Mouse (Mus musculus) limb, embryonic 11.5 days (tissue): ENCODE measurements around the gene Neurl1a. TPM values are rescaled to one million over a fixed set of nuclear protein-coding genes. Genes with fewer than 3 reads are reported as not detected.

Source experiments
- ATAC-seq: fragments of 200-750 bp; cut with Nextera tagmentation; 2 replicates; pipeline ENCODE4 v1.8.0; 2017; ENCODE audit warnings: low read depth; ENCODE audit not compliant: insufficient number of reproducible peaks, low FRiP score, low TSS enrichment
- DNase-seq: peaks from one replicate; pipeline ENCODE4 v3.0.0-alpha.2; 2015; ENCODE audit warnings: low spot score
- H3K27ac ChIP-seq: fragments of 300-500 bp; sonication (generic); replicated peaks from 2 replicates; pipeline ENCODE4 v1.5.1; 2014; ENCODE audit warnings: low read depth, mild to moderate bottlenecking, low read length
- H3K27me3 ChIP-seq: fragments of 300-500 bp; sonication (generic); 2 replicates; pipeline ENCODE4 v1.6.1; 2014; ENCODE audit warnings: mild to moderate bottlenecking, low read length, mixed read lengths; ENCODE audit not compliant: control insufficient read depth, insufficient read depth
- H3K36me3 ChIP-seq: fragments of 300-500 bp; sonication (generic); 2 replicates; pipeline ENCODE4 v1.6.1; 2014; ENCODE audit warnings: mild to moderate bottlenecking, low read length, moderate library complexity, mixed read lengths; ENCODE audit not compliant: control insufficient read depth, insufficient read depth
- H3K4me1 ChIP-seq: fragments of 300-500 bp; sonication (generic); 2 replicates; pipeline ENCODE4 v1.6.1; 2014; ENCODE audit warnings: low read length, mixed read lengths; ENCODE audit not compliant: control insufficient read depth, insufficient read depth
- H3K4me2 ChIP-seq: fragments of 300-500 bp; sonication (generic); 2 replicates; pipeline ENCODE4 v1.6.1; 2014; ENCODE audit warnings: low read depth, mild to moderate bottlenecking, moderate library complexity; ENCODE audit not compliant: severe bottlenecking
- H3K4me3 ChIP-seq: fragments of 300-500 bp; sonication (generic); 2 replicates; pipeline ENCODE4 v1.5.1; 2014; ENCODE audit warnings: low read depth, low read length
- H3K9ac ChIP-seq: fragments of 300-500 bp; sonication (generic); 2 replicates; pipeline ENCODE4 v1.6.1; 2014; ENCODE audit warnings: mild to moderate bottlenecking, low read length
- H3K9me3 ChIP-seq: fragments of 300-500 bp; sonication (generic); 2 replicates; pipeline ENCODE4 v1.6.1; 2016; ENCODE audit warnings: low read length; ENCODE audit not compliant: control insufficient read depth
- whole genome bisulfite sequencing: fragments of 180-500 bp; shearing (Covaris S2); extraction: QIAGEN DNeasy Blood & Tissue Kit; methylation state at CpG from one replicate; pipeline ENCODE4 v1.1.7; 2014; 5-methylcytosine and 5-hydroxymethylcytosine counted together
- polyA plus RNA-seq: library from polyadenylated mRNA; unstranded; fragments of >200 nt; fragmentation: Nextera tagmentation; extraction: Ambion mirVana; gene quantifications from 2 replicates; pipeline ENCODE4 v1.2.1, GENCODE M21; 2014

Neurl1a gene
- polyA plus RNA-seq, 1 experiment from 2014 or later: 5.0 TPM

- no peak overlapping the region for H3K27ac ChIP-seq
- no peaks in the 10 kb centered on the region for H3K9me3 ChIP-seq
- H3K4me2 ChIP-seq: no peak overlapping the region
- H3K4me3 ChIP-seq: no peak overlapping the region
- 83% methylated on average over 7 of the region's 7 CpGs for WGBS
- ATAC-seq (no peak), DNase-seq (no peak)
- peaks cover 15% of the 10 kb centered on the region for H3K27me3 ChIP-seq
- H3K36me3 ChIP-seq: no peaks in the 10 kb centered on the region
- H3K9ac ChIP-seq: no peak overlapping the region
- peaks cover 13% of the 10 kb centered on the region; the same call in 1 of the 2 replicates for H3K4me1 ChIP-seq
Measured at GRCm38 (mm10) chr19:47248296-47248695, 69.7 kb downstream of the Neurl1a start.

- no peak overlapping the region for H3K4me3 ChIP-seq
- H3K27me3 ChIP-seq: peaks cover 22% of the 10 kb centered on the region
- no peak overlapping the region for H3K4me2 ChIP-seq
- WGBS: 66% methylated on average over 16 of the region's 16 CpGs
- DNase-seq (peak; percentile 37), ATAC-seq (no peak)
- H3K36me3 ChIP-seq: no peaks in the 10 kb centered on the region
- no peak overlapping the region for H3K9ac ChIP-seq
- no peak overlapping the region for H3K27ac ChIP-seq
- peaks cover 15% of the 10 kb centered on the region; the same call in 1 of the 2 replicates for H3K4me1 ChIP-seq
- no peaks in the 10 kb centered on the region for H3K9me3 ChIP-seq
Measured at GRCm38 (mm10) chr19:47248906-47249568, 70.4 kb downstream of the Neurl1a start.

- WGBS: 79% methylated on average over 6 of the region's 6 CpGs
- Histone ChIP-seq H3K36me3 (no peaks in the 10 kb centered on the region), H3K9ac (no peak overlapping the region), H3K27ac (no peak overlapping the region), H3K9me3 (no peaks in the 10 kb centered on the region), H3K27me3 (peaks cover 23% of the 10 kb centered on the region), H3K4me1 (peaks cover 15% of the 10 kb centered on the region; the same call in 1 of the 2 replicates), H3K4me2 (no peak overlapping the region), H3K4me3 (no peak overlapping the region)
- no peak for DNase-seq
- no peak for ATAC-seq
Measured at GRCm38 (mm10) chr19:47250931-47251330, 72.3 kb downstream of the Neurl1a start.

GRCm38 (mm10) chr19:47253053-47253628 lies 74.5 kb downstream of the Neurl1a start:
- WGBS: 2% methylated on average over 87 of the region's 90 CpGs
- H3K4me1 ChIP-seq: peaks cover 12% of the 10 kb centered on the region; the same call in 1 of the 2 replicates
- peak overlapping the region; percentile 33 for H3K4me3 ChIP-seq
- DNase-seq (peak; percentile 51), ATAC-seq (no peak)
- H3K9ac ChIP-seq: peak overlapping the region; percentile 45; the same call in 1 of the 2 replicates
- peaks cover 23% of the 10 kb centered on the region for H3K27me3 ChIP-seq
- H3K4me2 ChIP-seq: peak overlapping the region; percentile 56
- no peak overlapping the region for H3K27ac ChIP-seq
- no peaks in the 10 kb centered on the region for H3K9me3 ChIP-seq
- H3K36me3 ChIP-seq: no peaks in the 10 kb centered on the region

GRCm38 (mm10) chr19:47255036-47255435 lies 76.4 kb downstream of the Neurl1a start:
- no peak overlapping the region for H3K27ac ChIP-seq
- H3K9me3 ChIP-seq: no peaks in the 10 kb centered on the region
- no peak overlapping the region for H3K9ac ChIP-seq
- 79% methylated on average over 2 of the region's 2 CpGs for WGBS
- peaks cover 23% of the 10 kb centered on the region for H3K27me3 ChIP-seq
- H3K4me3 ChIP-seq: no peak overlapping the region
- ATAC-seq: no peak
- DNase-seq: no peak
- peaks cover 8% of the 10 kb centered on the region; the same call in 1 of the 2 replicates for H3K4me1 ChIP-seq
- H3K4me2 ChIP-seq: no peak overlapping the region
- H3K36me3 ChIP-seq: no peaks in the 10 kb centered on the region

- Histone ChIP-seq H3K27me3 (peaks cover 23% of the 10 kb centered on the region), H3K9me3 (no peaks in the 10 kb centered on the region), H3K4me1 (peaks cover 8% of the 10 kb centered on the region; the same call in 1 of the 2 replicates), H3K27ac (no peak overlapping the region), H3K9ac (no peak overlapping the region), H3K36me3 (no peaks in the 10 kb centered on the region), H3K4me2 (no peak overlapping the region), H3K4me3 (no peak overlapping the region)
- ATAC-seq (no peak), DNase-seq (no peak)
- WGBS: 80% methylated on average over 6 of the region's 6 CpGs
Measured at GRCm38 (mm10) chr19:47255919-47256318, 77.3 kb downstream of the Neurl1a start.

GRCm38 (mm10) chr19:47259581-47259980 lies 81.0 kb downstream of the Neurl1a start:
- WGBS: 11% methylated on average over 5 of the region's 5 CpGs
- DNase-seq: peak; percentile 69
- no peaks in the 10 kb centered on the region for H3K36me3 ChIP-seq
- peak; percentile 20; the same call in 1 of the 2 replicates for ATAC-seq
- H3K4me2 ChIP-seq: no peak overlapping the region
- no peak overlapping the region for H3K27ac ChIP-seq
- no peak overlapping the region for H3K4me3 ChIP-seq
- no peaks in the 10 kb centered on the region for H3K27me3 ChIP-seq
- H3K9ac ChIP-seq: no peak overlapping the region
- no peaks in the 10 kb centered on the region for H3K4me1 ChIP-seq
- no peaks in the 10 kb centered on the region for H3K9me3 ChIP-seq

GRCm38 (mm10) chr19:47261196-47261595 lies 82.6 kb downstream of the Neurl1a start:
- ATAC-seq (no peak), DNase-seq (no peak)
- H3K4me1 ChIP-seq: no peaks in the 10 kb centered on the region
- peaks cover 3% of the 10 kb centered on the region; the same call in 1 of the 2 replicates for H3K36me3 ChIP-seq
- H3K27me3 ChIP-seq: no peaks in the 10 kb centered on the region
- 90% methylated on average over 8 of the region's 8 CpGs for WGBS
- no peak overlapping the region for H3K9ac ChIP-seq
- H3K27ac ChIP-seq: no peak overlapping the region
- no peak overlapping the region for H3K4me2 ChIP-seq
- no peak overlapping the region for H3K4me3 ChIP-seq
- H3K9me3 ChIP-seq: no peaks in the 10 kb centered on the region
